Mouse (Mus musculus) stomach, postnatal 0 days (tissue): ENCODE measurements around the gene Stpg4.

Experiments
- CTCF ChIP-seq: IDR thresholded peaks from 2 replicates; pipeline ENCODE4 v1.5.1; 2016; ENCODE audit warnings: antibody characterized with exemption, low read depth, mild to moderate bottlenecking, moderate library complexity
- EP300 ChIP-seq: optimal IDR thresholded peaks from 2 replicates; pipeline ENCODE3; 2016; ENCODE audit warnings: antibody characterized with exemption

GRCm38 (mm10) chr17:87368481-87368880 is 59.1 kb downstream of the Stpg4 start:
- TF ChIP-seq CTCF (no peak), EP300 (no peak)
